Mouse (Mus musculus) forebrain, postnatal 0 days (tissue): ENCODE measurements around the gene Ttll5. TPM values are rescaled to one million over a fixed set of nuclear protein-coding genes. Genes with fewer than 3 reads are reported as not detected.

Source experiments
- ATAC-seq: fragments of 200-750 bp; cut with Nextera tagmentation; 2 replicates; pipeline ENCODE4 v1.8.0; 2017; ENCODE audit warnings: mild to moderate bottlenecking, moderate library complexity
- DNase-seq: peaks from one replicate; pipeline ENCODE4 v3.0.0-alpha.2; 2015
- H3K27ac ChIP-seq: fragments of 300-500 bp; sonication (generic); 2 replicates; pipeline ENCODE4 v1.5.1; 2014; ENCODE audit warnings: low read depth, mild to moderate bottlenecking, antibody characterized with exemption, low read length, moderate library complexity, mixed read lengths
- H3K27me3 ChIP-seq: fragments of 300-500 bp; sonication (generic); 2 replicates; pipeline ENCODE4 v1.6.1; 2014; ENCODE audit warnings: mild to moderate bottlenecking, low read length, mixed read lengths; ENCODE audit not compliant: insufficient read depth
- H3K36me3 ChIP-seq: fragments of 300-500 bp; sonication (generic); 2 replicates; pipeline ENCODE4 v1.6.1; 2014; ENCODE audit warnings: mild to moderate bottlenecking, moderate library complexity; ENCODE audit not compliant: insufficient read depth
- H3K4me1 ChIP-seq: fragments of 300-500 bp; sonication (generic); 2 replicates; pipeline ENCODE4 v1.6.1; 2014; ENCODE audit warnings: antibody characterized with exemption; ENCODE audit not compliant: insufficient read depth
- H3K4me2 ChIP-seq: fragments of 300-500 bp; sonication (generic); 2 replicates; pipeline ENCODE4 v1.6.1; 2014; ENCODE audit warnings: low read depth, mild to moderate bottlenecking, moderate library complexity
- H3K4me3 ChIP-seq: fragments of 300-500 bp; sonication (generic); 2 replicates; pipeline ENCODE4 v1.5.1; 2014; ENCODE audit warnings: low read depth, low read length, mixed read lengths
- H3K9ac ChIP-seq: fragments of 300-500 bp; sonication (generic); 2 replicates; pipeline ENCODE4 v1.6.1; 2014; ENCODE audit warnings: mild to moderate bottlenecking
- H3K9me3 ChIP-seq: fragments of 300-500 bp; sonication (generic); 2 replicates; pipeline ENCODE4 v1.6.1; 2016; ENCODE audit warnings: low read length
- CTCF ChIP-seq: sonication (generic); IDR thresholded peaks from 2 replicates; pipeline ENCODE4 v1.5.1; 2016; ENCODE audit warnings: antibody characterized with exemption, control low read depth, low read depth
- WGBS: fragments of 180-500 bp; shearing (Covaris S2); extraction: QIAGEN DNeasy Blood & Tissue Kit; methylation state at CpG from one replicate; pipeline ENCODE4 v1.1.7; 2014; 5-methylcytosine and 5-hydroxymethylcytosine counted together
- polyA plus RNA-seq: library from polyadenylated mRNA; unstranded; fragments of >200 nt; fragmentation: Nextera tagmentation; extraction: Ambion mirVana; gene quantifications from 2 replicates; pipeline ENCODE4 v1.2.1, GENCODE M21; 2015
- total RNA-seq: library from RNA; depleted of rRNA; stranded (reverse); fragments of >200 nt; gene quantifications from 2 replicates; pipeline ENCODE4 v1.2.3, GENCODE M21; 2014

The Ttll5 gene
- total and polyA plus RNA-seq, 2 experiments from 2014 or later: 11.1 to 17.5 TPM

- no peak overlapping the region for H3K9ac ChIP-seq
- no peak overlapping the region for H3K4me3 ChIP-seq
- TF ChIP-seq CTCF: no peak
- no peaks in the 10 kb centered on the region for H3K9me3 ChIP-seq
- no peaks in the 10 kb centered on the region for H3K4me1 ChIP-seq
- no peak overlapping the region for H3K27ac ChIP-seq
- ATAC-seq (no peak), DNase-seq (no peak)
- H3K4me2 ChIP-seq: no peak overlapping the region
- WGBS: 37% methylated on average over 12 of the region's 12 CpGs
- H3K27me3 ChIP-seq: no peaks in the 10 kb centered on the region
- no peaks in the 10 kb centered on the region for H3K36me3 ChIP-seq
These were observed 212.9 kb downstream of the Ttll5 start for GRCm38 (mm10) chr12:86037235-86037921.

- Histone ChIP-seq H3K27me3 (no peaks in the 10 kb centered on the region), H3K4me3 (no peak overlapping the region), H3K9ac (no peak overlapping the region), H3K4me1 (no peaks in the 10 kb centered on the region), H3K27ac (no peak overlapping the region), H3K9me3 (0 out of 2 replicates have a peak, but pooled peaks cover 4% of the 10 kb centered on the region), H3K4me2 (no peak overlapping the region), H3K36me3 (peaks cover 3% of the 10 kb centered on the region; the same call in 1 of the 2 replicates)
- 83% methylated on average over 5 of the region's 5 CpGs for WGBS
- DNase-seq (no peak), ATAC-seq (no peak)
- no peak for TF ChIP-seq CTCF
These were observed 214.6 kb downstream of the Ttll5 start for GRCm38 (mm10) chr12:86039078-86039477.

GRCm38 (mm10) chr12:86039751-86040150 is 215.3 kb downstream of the Ttll5 start:
- TF ChIP-seq CTCF: no peak
- 79% methylated on average over 6 of the region's 6 CpGs for WGBS

GRCm38 (mm10) chr12:86046141-86046540 is 221.7 kb downstream of the Ttll5 start:
- DNase-seq (no peak), ATAC-seq (no peak)
- H3K36me3 ChIP-seq: peaks cover 3% of the 10 kb centered on the region; the same call in 1 of the 2 replicates
- H3K4me2 ChIP-seq: no peak overlapping the region
- H3K27me3 ChIP-seq: no peaks in the 10 kb centered on the region
- TF ChIP-seq CTCF: no peak
- H3K4me3 ChIP-seq: no peak overlapping the region
- WGBS: 71% methylated on average over 5 of the region's 5 CpGs
- no peak overlapping the region for H3K9ac ChIP-seq
- 0 out of 2 replicates have a peak, but pooled peaks cover 4% of the 10 kb centered on the region for H3K9me3 ChIP-seq
- no peaks in the 10 kb centered on the region for H3K4me1 ChIP-seq
- no peak overlapping the region for H3K27ac ChIP-seq

More at GRCm38 (mm10) chr12:86039751-86040150, 215.3 kb downstream of the Ttll5 start:
- Histone ChIP-seq H3K36me3 (peaks cover 3% of the 10 kb centered on the region; the same call in 1 of the 2 replicates), H3K4me2 (no peak overlapping the region), H3K4me3 (no peak overlapping the region), H3K27ac (no peak overlapping the region), H3K4me1 (no peaks in the 10 kb centered on the region), H3K9me3 (0 out of 2 replicates have a peak, but pooled peaks cover 4% of the 10 kb centered on the region), H3K27me3 (no peaks in the 10 kb centered on the region), H3K9ac (no peak overlapping the region)
- DNase-seq (no peak), ATAC-seq (no peak)

- H3K9ac ChIP-seq: no peak overlapping the region
- ATAC-seq: no peak
- no peaks in the 10 kb centered on the region for H3K27me3 ChIP-seq
- H3K27ac ChIP-seq: no peak overlapping the region
- H3K4me2 ChIP-seq: no peak overlapping the region
- H3K4me3 ChIP-seq: no peak overlapping the region
- H3K36me3 ChIP-seq: peaks cover 3% of the 10 kb centered on the region; the same call in 1 of the 2 replicates
- 98% methylated on average over 2 of the region's 2 CpGs for WGBS
- H3K9me3 ChIP-seq: 0 out of 2 replicates have a peak, but pooled peaks cover 4% of the 10 kb centered on the region
- DNase-seq: no peak
- TF ChIP-seq CTCF: no peak
- H3K4me1 ChIP-seq: no peaks in the 10 kb centered on the region
These were observed 222.3 kb downstream of the Ttll5 start for GRCm38 (mm10) chr12:86046776-86047175.

GRCm38 (mm10) chr12:86047376-86047775 is 222.9 kb downstream of the Ttll5 start:
- no peaks in the 10 kb centered on the region for H3K27me3 ChIP-seq
- H3K4me2 ChIP-seq: no peak overlapping the region
- H3K9ac ChIP-seq: no peak overlapping the region
- 0 out of 2 replicates have a peak, but pooled peaks cover 4% of the 10 kb centered on the region for H3K9me3 ChIP-seq
- 88% methylated on average over 8 of the region's 8 CpGs for WGBS
- no peaks in the 10 kb centered on the region for H3K4me1 ChIP-seq
- peaks cover 3% of the 10 kb centered on the region; the same call in 1 of the 2 replicates for H3K36me3 ChIP-seq
- TF ChIP-seq CTCF: no peak
- no peak for DNase-seq
- ATAC-seq: no peak
- H3K27ac ChIP-seq: no peak overlapping the region
- no peak overlapping the region for H3K4me3 ChIP-seq

GRCm38 (mm10) chr12:86049813-86050212 is 225.4 kb downstream of the Ttll5 start:
- Histone ChIP-seq H3K36me3 (no peaks in the 10 kb centered on the region), H3K9ac (no peak overlapping the region), H3K27ac (no peak overlapping the region), H3K27me3 (no peaks in the 10 kb centered on the region), H3K9me3 (no peaks in the 10 kb centered on the region), H3K4me1 (no peaks in the 10 kb centered on the region), H3K4me2 (no peak overlapping the region), H3K4me3 (no peak overlapping the region)
- no peak for ATAC-seq
- no peak for DNase-seq
- no peak for TF ChIP-seq CTCF
- WGBS: 59% methylated on average over 6 of the region's 6 CpGs
